Mouse (Mus musculus) olfactory bulb, adult 2 months (tissue): ENCODE results near the gene Thegl. TPM values are rescaled to one million over a fixed set of nuclear protein-coding genes. Genes with fewer than 3 reads are reported as not detected.

Experiments
- H3K27ac ChIP-seq: fragments of 200-500 bp; 2 replicates; pipeline ENCODE4 v1.5.1; 2012; ENCODE audit warnings: low read depth, low read length; ENCODE audit not compliant: insufficient read depth
- H3K4me1 ChIP-seq: fragments of 200-500 bp; 2 replicates; pipeline ENCODE4 v1.6.1; 2012; ENCODE audit warnings: low read length; ENCODE audit not compliant: control insufficient read depth, insufficient read depth
- H3K4me3 ChIP-seq: fragments of 200-500 bp; 2 replicates; pipeline ENCODE4 v1.5.1; 2012; ENCODE audit warnings: mild to moderate bottlenecking, low read depth, low read length, moderate library complexity; ENCODE audit not compliant: insufficient read depth
- CTCF ChIP-seq: fragments of 200-500 bp; IDR thresholded peaks from 2 replicates; pipeline ENCODE4 v1.5.1; 2012; ENCODE audit warnings: low read depth, mild to moderate bottlenecking, low read length, moderate library complexity; ENCODE audit not compliant: insufficient read depth
- POLR2A ChIP-seq: fragments of 200-500 bp; IDR thresholded peaks from 2 replicates; pipeline ENCODE4 v1.6.1; 2012; ENCODE audit warnings: mild to moderate bottlenecking, low read depth, low read length, moderate library complexity; ENCODE audit not compliant: insufficient read depth
- WGBS: fragments of 180-500 bp; shearing (Covaris S2); methylation state at CpG from one replicate; pipeline ENCODE4 v1.1.7; 2018; 5-methylcytosine and 5-hydroxymethylcytosine counted together
- polyA plus RNA-seq: library from polyadenylated mRNA; stranded (reverse); fragments of >200 nt; gene quantifications from 2 replicates; pipeline ENCODE4 v1.2.4, GENCODE M21; 2012; ENCODE audit warnings: low replicate concordance; ENCODE audit not compliant: missing spikeins, insufficient read depth, insufficient read length

Thegl gene
- polyA plus RNA-seq, 1 experiment: not detected

DNA sequence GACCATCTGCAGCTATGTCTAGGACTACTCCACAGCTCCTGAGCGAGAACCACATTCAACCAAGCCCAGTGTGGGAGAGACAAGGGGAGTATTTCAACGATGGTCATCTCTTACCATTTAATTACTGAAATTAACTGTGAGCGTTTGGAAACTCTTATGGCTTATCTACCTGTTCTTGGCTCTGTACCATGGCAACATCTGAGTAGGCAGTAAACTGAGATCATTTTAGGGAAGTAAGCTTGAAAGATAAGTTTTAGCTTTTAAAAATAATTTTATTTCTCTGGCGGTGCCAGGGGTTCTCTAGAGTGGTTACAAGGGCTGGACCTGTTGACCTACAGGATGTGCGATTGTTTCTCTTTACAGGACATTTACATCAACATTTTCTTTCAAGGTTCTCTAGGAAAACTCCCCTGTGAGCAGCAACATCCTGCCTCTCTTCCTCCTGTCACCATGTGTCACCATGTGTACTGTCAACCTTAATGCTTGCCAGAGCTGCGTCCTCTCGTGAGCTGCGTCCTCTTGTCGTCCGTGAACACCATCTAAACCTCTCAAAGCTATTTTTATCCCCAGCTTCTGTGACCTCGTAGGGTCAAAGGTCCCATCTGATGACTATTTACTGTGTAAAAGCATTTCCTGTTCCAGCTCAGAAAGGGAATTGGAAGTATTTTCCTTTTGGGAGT lies 83.6 kb downstream of the Thegl start:
- peaks cover 8% of the 10 kb centered on the region for H3K4me1 ChIP-seq
- no peak overlapping the region for H3K27ac ChIP-seq
- H3K4me3 ChIP-seq: no peak overlapping the region
- TF ChIP-seq POLR2A: no peak
- no peak for TF ChIP-seq CTCF
- 90% methylated on average over 11 of the region's 11 CpGs for WGBS

- no peak for TF ChIP-seq POLR2A
- TF ChIP-seq CTCF: no peak
- H3K4me1 ChIP-seq: peaks cover 3% of the 10 kb centered on the region
- 93% methylated on average over 6 of the region's 6 CpGs for WGBS
- no peak overlapping the region for H3K27ac ChIP-seq
- no peak overlapping the region for H3K4me3 ChIP-seq
These were observed 84.2 kb downstream of the Thegl start for GRCm38 (mm10) chr5:77099997-77100380.

GRCm38 (mm10) chr5:77100691-77101090 lies 84.9 kb downstream of the Thegl start:
- Histone ChIP-seq H3K27ac (no peak overlapping the region), H3K4me3 (no peak overlapping the region), H3K4me1 (no peaks in the 10 kb centered on the region)
- TF ChIP-seq POLR2A (no peak), CTCF (no peak)
- WGBS: 92% methylated on average over 6 of the region's 6 CpGs

GRCm38 (mm10) chr5:77102522-77103365 lies 86.9 kb downstream of the Thegl start:
- 47% methylated on average over 15 of the region's 15 CpGs for WGBS
- H3K4me1 ChIP-seq: no peaks in the 10 kb centered on the region
- no peak overlapping the region for H3K4me3 ChIP-seq
- no peak for TF ChIP-seq CTCF
- no peak for TF ChIP-seq POLR2A
- no peak overlapping the region for H3K27ac ChIP-seq

GRCm38 (mm10) chr5:77107146-77107822 lies 91.5 kb downstream of the Thegl start:
- Histone ChIP-seq H3K4me3 (no peak overlapping the region), H3K4me1 (no peaks in the 10 kb centered on the region), H3K27ac (no peak overlapping the region)
- WGBS: 94% methylated on average over 11 of the region's 11 CpGs
- TF ChIP-seq POLR2A: no peak

DNA sequence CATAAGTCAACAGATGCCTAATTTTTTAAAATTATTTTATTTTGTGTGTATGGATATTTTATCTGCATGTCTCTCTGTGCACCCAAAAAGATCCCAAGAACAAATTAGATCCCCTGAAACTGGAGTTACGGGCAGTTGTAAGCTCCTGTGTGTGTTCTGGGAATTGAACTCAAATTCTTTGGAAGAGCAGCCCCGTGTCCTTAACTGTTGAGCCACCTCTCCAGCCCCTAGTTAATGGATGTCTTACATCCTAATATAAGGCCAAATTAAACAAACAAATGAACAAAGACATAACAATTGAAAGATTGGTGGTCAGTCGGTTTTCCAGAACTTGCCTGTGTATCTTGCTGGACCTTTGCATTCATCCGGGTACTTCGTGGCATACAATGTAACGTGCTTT lies 93.0 kb downstream of the Thegl start:
- 96% methylated on average over 6 of the region's 6 CpGs for whole genome bisulfite sequencing
- Histone ChIP-seq H3K4me3 (no peak overlapping the region), H3K4me1 (no peaks in the 10 kb centered on the region), H3K27ac (no peak overlapping the region)
- TF ChIP-seq POLR2A: no peak
- TF ChIP-seq CTCF: no peak

DNA sequence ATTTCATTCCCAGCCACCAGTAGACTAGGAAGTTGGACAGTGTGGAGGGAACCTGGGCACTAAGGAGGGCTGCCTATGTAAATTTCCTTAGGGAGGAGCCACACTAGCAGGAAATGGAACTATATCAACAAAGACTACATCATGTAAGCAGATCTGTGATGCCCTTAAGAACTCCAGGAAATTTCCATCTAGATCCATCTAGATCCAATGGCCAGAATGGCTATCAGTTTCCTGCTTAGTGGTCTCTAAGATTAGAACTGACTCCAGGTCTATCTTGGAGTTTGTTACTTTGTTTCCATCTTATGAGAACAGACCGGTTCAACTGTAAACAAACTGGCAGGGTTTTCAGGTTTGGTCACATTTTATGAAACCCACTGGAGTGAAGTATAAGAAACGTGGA lies 94.0 kb downstream of the Thegl start:
- Histone ChIP-seq H3K4me3 (no peak overlapping the region), H3K27ac (no peak overlapping the region), H3K4me1 (peaks cover 3% of the 10 kb centered on the region; the same call in 1 of the 2 replicates)
- whole genome bisulfite sequencing: 87% methylated on average over 2 of the region's 2 CpGs
- TF ChIP-seq CTCF (no peak), POLR2A (no peak)

Other genes with a start within 250 kb of the Thegl start
- gene Aasdh, start 110.5 kb upstream of the Thegl start, polyA plus RNA-seq: not detected in 2 replicates
- not detected in 2 replicates for gene Paics, start 64.7 kb upstream of the Thegl start, polyA plus RNA-seq
- not detected in 2 replicates for gene Ppat, start 64.4 kb upstream of the Thegl start, polyA plus RNA-seq
- not detected in 2 replicates for gene Srp72, start 41.3 kb upstream of the Thegl start, polyA plus RNA-seq
- not detected in 2 replicates for gene Arl9, start 12.0 kb upstream of the Thegl start, polyA plus RNA-seq
- gene Hopx, start 99.1 kb downstream of the Thegl start, polyA plus RNA-seq: not detected in 2 replicates
- not detected in 2 replicates for gene Spink2, start 195.4 kb downstream of the Thegl start, polyA plus RNA-seq
- gene Rest, start 249.5 kb downstream of the Thegl start, polyA plus RNA-seq: not detected in 2 replicates